Mouse (Mus musculus): ENCODE results near the gene March7. TPM values are rescaled to one million over a fixed set of nuclear protein-coding genes. Genes with fewer than 3 reads are reported as not detected.

March7 gene
- total RNA-seq (2021) (10 to 100 TPM; 35.6 to 44.2 TPM), polyA plus RNA-seq (2012; rRNA removed) (3.7 and 4.7 TPM in 2 replicates)
- long read RNA-seq, transcript March7-203 (10 exons, 3,594 nt): major isoform, 22 of 31 reads
- long read RNA-seq, partial matches to known transcripts: 3 of 31 reads
- long read RNA-seq, other reads (novel, unspliced or antisense): 5 of 31 reads

GRCm38 (mm10) chr2:60209703-60210651, at the start of gene March7, which contains the start of gene Baz2b:
Gene March7, plus strand, starts transcription at chr2:60209887.
Gene Baz2b, minus strand, starts transcription at chr2:60209839.
- DNase-seq: peak; percentile 93

GRCm38 (mm10) chr2:60163744-60164143, 45.9 kb upstream of the March7 start:
- DNase-seq: no peak

GRCm38 (mm10) chr2:60165679-60166078, 44.0 kb upstream of the March7 start:
- DNase-seq: no peak

- no peak for DNase-seq
Observed at GRCm38 (mm10) chr2:60166878-60167277, 42.8 kb upstream of the March7 start.

GRCm38 (mm10) chr2:60171786-60172530, 37.7 kb upstream of the March7 start:
- DNase-seq: peak; percentile 11

- DNase-seq: no peak
Observed at GRCm38 (mm10) chr2:60172531-60172914, 37.2 kb upstream of the March7 start.

GRCm38 (mm10) chr2:60173190-60173589, 36.5 kb upstream of the March7 start:
- DNase-seq: no peak

GRCm38 (mm10) chr2:60173595-60173994, 36.1 kb upstream of the March7 start:
- DNase-seq: no peak

- DNase-seq: no peak
Observed at GRCm38 (mm10) chr2:60175078-60175477, 34.6 kb upstream of the March7 start.

GRCm38 (mm10) chr2:60176087-60176486, 33.6 kb upstream of the March7 start:
- no peak for DNase-seq

GRCm38 (mm10) chr2:60177490-60177889, 32.2 kb upstream of the March7 start:
- DNase-seq: no peak

GRCm38 (mm10) chr2:60181696-60182095, 28.0 kb upstream of the March7 start:
- no peak for DNase-seq

GRCm38 (mm10) chr2:60196841-60197240, 12.8 kb upstream of the March7 start:
- no peak for DNase-seq

- DNase-seq: no peak
Observed at GRCm38 (mm10) chr2:60200051-60200562, 9.6 kb upstream of the March7 start.

- DNase-seq: peak; percentile 64
Observed at GRCm38 (mm10) chr2:60200667-60201066, 9.0 kb upstream of the March7 start.

GRCm38 (mm10) chr2:60202900-60203530, 6.7 kb upstream of the March7 start:
- no peak for DNase-seq

- no peak for DNase-seq
Observed at GRCm38 (mm10) chr2:60203733-60204132, 6.0 kb upstream of the March7 start.

GRCm38 (mm10) chr2:60204162-60204561, 5.5 kb upstream of the March7 start:
- no peak for DNase-seq

GRCm38 (mm10) chr2:60205795-60206194, 3.9 kb upstream of the March7 start:
- no peak for DNase-seq

- peak; percentile 76 for DNase-seq
Observed at GRCm38 (mm10) chr2:60209122-60209611, 520 bp upstream of the March7 start.

- DNase-seq: peak; percentile 14
Observed at GRCm38 (mm10) chr2:60210821-60211220, 1.1 kb downstream of the March7 start.

- DNase-seq: no peak
Observed at GRCm38 (mm10) chr2:60212488-60212887, 2.8 kb downstream of the March7 start.

Measured in adrenal gland, adult 2 months (tissue).